8 mouse cellular contexts compared by ENCODE assay signal in the genomic region with DNA sequence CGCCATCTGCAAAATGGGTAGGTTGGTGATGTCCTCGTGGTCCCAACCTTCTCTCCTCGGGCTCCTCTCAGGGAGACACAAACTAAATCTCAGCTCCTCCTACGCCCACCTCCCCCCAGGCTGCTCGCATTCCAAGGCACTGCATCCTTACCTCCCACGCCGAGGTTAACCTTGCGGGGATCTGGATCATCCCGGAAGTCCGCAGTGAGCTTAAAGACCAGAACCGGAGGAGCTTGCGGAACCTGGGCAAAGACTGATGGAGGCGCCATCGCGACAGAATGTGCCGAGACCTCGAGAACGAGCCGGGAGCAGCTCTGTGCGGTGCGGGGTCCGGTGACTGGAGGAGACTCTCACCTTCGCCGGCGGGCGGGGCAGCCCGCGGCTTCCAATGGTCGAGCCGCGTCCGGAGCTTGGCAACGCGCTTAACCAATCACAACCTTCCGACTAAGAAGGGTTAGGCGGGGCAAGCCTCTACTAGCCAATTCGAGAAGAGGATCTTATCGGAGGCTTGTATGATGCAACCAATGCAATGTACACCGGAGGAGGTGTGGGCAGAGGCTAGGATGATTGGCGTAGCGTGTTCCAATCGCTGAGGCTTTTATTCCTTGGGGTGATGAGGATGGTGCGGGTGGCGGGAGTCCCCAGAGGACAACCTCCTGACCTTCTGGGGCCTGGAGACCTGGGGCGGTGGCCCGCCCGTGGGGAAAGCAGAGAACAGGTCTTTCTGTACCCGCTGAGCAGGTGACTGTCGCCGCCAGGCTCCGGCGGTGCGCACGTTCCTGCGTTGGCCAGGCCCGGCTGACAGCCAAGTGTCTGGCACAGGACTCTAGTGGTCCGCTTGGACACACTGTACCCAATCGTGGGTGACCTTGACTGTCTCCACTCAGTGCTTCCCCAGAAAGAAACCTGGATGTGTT. TPM values are rescaled to one million over a fixed set of nuclear protein-coding genes. Genes with fewer than 3 reads are reported as not detected.
A peak's percentile ranks its signal among the peaks of the same experiment; 100 is the strongest.
DNase-seq lines count a peak whose midpoint lies in the region; ATAC-seq and TF ChIP-seq lines count a peak whose summit lies in the region.

A gene (minus strand): TSS at position 419 of the 917 bp plus-strand sequence.

- H3K4me1 ChIP-seq in E14TG2a.4 (replicated peaks; ENCODE audit: low read depth, low read length): peaks cover 66% of the 10 kb centered on the region
- peaks cover 43% of the 10 kb centered on the region for H3K4me1 ChIP-seq in forebrain, embryonic 12.5 days
- H3K4me1 ChIP-seq in heart, postnatal 0 days (ENCODE audit: control insufficient read depth, insufficient read depth): peaks cover 13% of the 10 kb centered on the region; the same call in 1 of the 2 replicates
- H3K4me1 ChIP-seq in liver, embryonic 16.5 days (ENCODE audit: control insufficient read depth, low read depth, low read length): peaks cover 23% of the 10 kb centered on the region
- H3K4me1 ChIP-seq in neural tube, embryonic 13.5 days (replicated peaks): peaks cover 48% of the 10 kb centered on the region
- H3K4me1 ChIP-seq in testis, adult 2 months (ENCODE audit: control insufficient read depth, insufficient read depth, low read length): peaks cover 10% of the 10 kb centered on the region

- no peaks in the 10 kb centered on the region for H3K27me3 ChIP-seq in E14TG2a.4 (ENCODE audit: insufficient read depth, low read length)
- H3K27me3 ChIP-seq in forebrain, embryonic 12.5 days: peaks cover 25% of the 10 kb centered on the region
- H3K27me3 ChIP-seq in heart, postnatal 0 days (ENCODE audit: control insufficient read depth, insufficient read depth, low read length): no peaks in the 10 kb centered on the region
- no peaks in the 10 kb centered on the region for H3K27me3 ChIP-seq in liver, embryonic 16.5 days (ENCODE audit: control insufficient read depth, insufficient read depth, low read depth, low read length)
- no peaks in the 10 kb centered on the region for H3K27me3 ChIP-seq in neural tube, embryonic 13.5 days
- no peaks in the 10 kb centered on the region for H3K27me3 ChIP-seq in testis, adult 2 months (ENCODE audit: control insufficient read depth, insufficient read depth, low read length)

- no peak for TF ChIP-seq CTCF in E14TG2a.4 (conservative IDR thresholded peaks at IDR 0.05; ENCODE audit: low read length)
- TF ChIP-seq CTCF in heart, postnatal 0 days (IDR thresholded peaks at IDR 0.05; ENCODE audit: low read depth): no peak
- no peak for TF ChIP-seq CTCF in testis, adult 2 months (IDR thresholded peaks at IDR 0.05; ENCODE audit: control insufficient read depth, insufficient read depth, insufficient replicate concordance, low read depth, low read length)

- H3K9ac ChIP-seq in forebrain, embryonic 12.5 days: peak within 1 kb of the TSS; percentile 70
- H3K9ac ChIP-seq in heart, postnatal 0 days (replicated peaks; ENCODE audit: low read depth, low read length): peak within 1 kb of the TSS; percentile 43
- peak within 1 kb of the TSS; percentile 71 for H3K9ac ChIP-seq in liver, embryonic 16.5 days (ENCODE audit: low read depth, low read length)
- peak within 1 kb of the TSS; percentile 81 for H3K9ac ChIP-seq in neural tube, embryonic 13.5 days

- TF ChIP-seq POLR2A in testis, adult 2 months (IDR thresholded peaks at IDR 0.05; ENCODE audit: control insufficient read depth, low read depth, low read length): peak; percentile 51

- H3K9me3 ChIP-seq in E14TG2a.4 (ENCODE audit: low read length): no peaks in the 10 kb centered on the region
- H3K9me3 ChIP-seq in forebrain, embryonic 12.5 days: no peaks in the 10 kb centered on the region
- no peaks in the 10 kb centered on the region for H3K9me3 ChIP-seq in heart, postnatal 0 days (replicated peaks; ENCODE audit: control insufficient read depth, low read length)
- H3K9me3 ChIP-seq in liver, embryonic 16.5 days (replicated peaks; ENCODE audit: control insufficient read depth, low read length): no peaks in the 10 kb centered on the region
- H3K9me3 ChIP-seq in neural tube, embryonic 13.5 days: no peaks in the 10 kb centered on the region

- WGBS in forebrain, embryonic 12.5 days: under 1% methylated on average over 58 of the region's 58 CpGs
- WGBS in heart, postnatal 0 days: under 1% methylated on average over 58 of the region's 58 CpGs
- WGBS in liver, embryonic 16.5 days (ENCODE audit: insufficient replicate concordance): under 1% methylated on average over 58 of the region's 58 CpGs
- WGBS in neural tube, embryonic 13.5 days: under 1% methylated on average over 58 of the region's 58 CpGs

- H3K27ac ChIP-seq in forebrain, embryonic 12.5 days: peak within 1 kb of the TSS; percentile 68; the same call in 1 of the 2 replicates
- H3K27ac ChIP-seq in heart, postnatal 0 days (ENCODE audit: low read depth): peak within 1 kb of the TSS; percentile 93
- peak within 1 kb of the TSS; percentile 69 for H3K27ac ChIP-seq in liver, embryonic 16.5 days (ENCODE audit: low read length)
- peak within 1 kb of the TSS; percentile 85 for H3K27ac ChIP-seq in neural tube, embryonic 13.5 days (replicated peaks)
- peak within 1 kb of the TSS; percentile 74 for H3K27ac ChIP-seq in testis, adult 2 months (ENCODE audit: control insufficient read depth, insufficient read depth, low read depth, low read length)

- DNase-seq in c-Kit-positive CD71-positive TER-119-positive erythroid progenitor cells, embryonic 14.5 days (ENCODE audit: low spot score): peak; percentile 96
- peak; percentile 99 for DNase-seq in heart, postnatal 0 days (ENCODE audit: low spot score)
- peak; percentile 91 to 96 for DNase-seq in kidney, postnatal 4 days

- peaks cover 22% of the 10 kb centered on the region for H3K36me3 ChIP-seq in E14TG2a.4 (ENCODE audit: insufficient read depth, low read length)
- no peaks in the 10 kb centered on the region for H3K36me3 ChIP-seq in forebrain, embryonic 12.5 days (replicated peaks)
- H3K36me3 ChIP-seq in heart, postnatal 0 days (replicated peaks; ENCODE audit: control insufficient read depth, insufficient read depth, low read length): no peaks in the 10 kb centered on the region
- H3K36me3 ChIP-seq in liver, embryonic 16.5 days (ENCODE audit: control insufficient read depth, insufficient read depth): no peaks in the 10 kb centered on the region
- H3K36me3 ChIP-seq in neural tube, embryonic 13.5 days: no peaks in the 10 kb centered on the region
- H3K36me3 ChIP-seq in testis, adult 2 months (ENCODE audit: control insufficient read depth, insufficient read depth, low read length): no peaks in the 10 kb centered on the region

- TF ChIP-seq EP300 in heart, postnatal 0 days (IDR thresholded peaks at IDR 0.05; ENCODE audit: low read depth): peak; percentile 90

- H3K4me2 ChIP-seq in forebrain, embryonic 12.5 days: peak within 1 kb of the TSS; percentile 69
- peak within 1 kb of the TSS; percentile 64 for H3K4me2 ChIP-seq in heart, postnatal 0 days (ENCODE audit: low read depth, low read length)
- H3K4me2 ChIP-seq in liver, embryonic 16.5 days (ENCODE audit: low read depth, low read length): peak within 1 kb of the TSS; percentile 92
- H3K4me2 ChIP-seq in neural tube, embryonic 13.5 days: peak within 1 kb of the TSS; percentile 81

- ATAC-seq in forebrain, embryonic 12.5 days (ENCODE audit: low FRiP score): peak; percentile 100
- ATAC-seq in heart, postnatal 0 days (ENCODE audit: insufficient read depth, low read depth): peak; percentile 96
- ATAC-seq in liver, embryonic 16.5 days (ENCODE audit: low read depth): peak; percentile 99
- ATAC-seq in neural tube, embryonic 13.5 days (ENCODE audit: low read depth): peak; percentile 100

- peak within 1 kb of the TSS; percentile 95 for H3K4me3 ChIP-seq in E14TG2a.4 (replicated peaks; ENCODE audit: low read length)
- H3K4me3 ChIP-seq in forebrain, embryonic 12.5 days (replicated peaks): peak within 1 kb of the TSS; percentile 72
- peak within 1 kb of the TSS; percentile 60 for H3K4me3 ChIP-seq in heart, postnatal 0 days (ENCODE audit: low read depth, low read length)
- peak within 1 kb of the TSS; percentile 73 for H3K4me3 ChIP-seq in liver, embryonic 16.5 days (ENCODE audit: low read depth, low read length)
- H3K4me3 ChIP-seq in neural tube, embryonic 13.5 days: peak within 1 kb of the TSS; percentile 72
- H3K4me3 ChIP-seq in testis, adult 2 months (ENCODE audit: control insufficient read depth, low read depth, low read length): peak within 1 kb of the TSS; percentile 89

RNA-seq across cellular contexts. Expression of the gene that starts here (rescaled TPM):
- polyA plus RNA-seq in forebrain, embryonic 12.5 days (2016; fragmentation: Nextera tagmentation; extraction: Ambion mirVana): 57.6 and 58.8 TPM in 2 replicates
- total RNA-seq in heart, postnatal 0 days (2014; rRNA removed; ENCODE audit: low replicate concordance): 344 and 375 TPM in 2 replicates
- polyA plus RNA-seq in heart, postnatal 0 days (2015; fragmentation: Nextera tagmentation; extraction: Ambion mirVana): 394 and 404 TPM in 2 replicates
- 25.3 and 28.0 TPM in 2 replicates for polyA plus RNA-seq in liver, embryonic 16.5 days (2015; fragmentation: Nextera tagmentation; extraction: Ambion mirVana)
- 83.5 and 88.0 TPM in 2 replicates for polyA plus RNA-seq in neural tube, embryonic 13.5 days (2015; fragmentation: Nextera tagmentation; extraction: Ambion mirVana)
- 13.4 and 14.2 TPM in 2 replicates for polyA plus RNA-seq in testis, adult 2 months (2012; rRNA removed)

Comparison
In these comparisons a context has a peak if more than half of its experiments do, and no peak if none do; other contexts are left out.
1. Peak in every context shown above with its lines: DNase-seq, ATAC-seq, H3K4me3 ChIP-seq and H3K27ac ChIP-seq.